Mouse (Mus musculus) CH12.LX (cell line): ENCODE results near the gene 3110001I22Rik. TPM values are rescaled to one million over a fixed set of nuclear protein-coding genes. Genes with fewer than 3 reads are reported as not detected.

ENCODE experiments used
- DNase-seq: peaks from one replicate; pipeline ENCODE4 v3.0.0-alpha.2; 2013; ENCODE audit errors: extremely low read depth
- H3K27ac ChIP-seq: 2 replicates; pipeline ENCODE4 v1.5.1; 2012; ENCODE audit warnings: low read depth, mild to moderate bottlenecking, control low read depth, moderate library complexity; ENCODE audit not compliant: insufficient read depth
- H3K27me3 ChIP-seq: replicated peaks from 2 replicates; pipeline ENCODE3; 2012; ENCODE audit warnings: inconsistent platforms
- H3K36me3 ChIP-seq, 2 experiments: replicated peaks in 1 of 2; 2 replicates each; pipeline versions ENCODE3 to v1.6.1; 2012; ENCODE audit warnings: inconsistent platforms in 1 of 2, low read length in 1 of 2, mild to moderate bottlenecking in 1 of 2, mixed read lengths in 1 of 2, moderate library complexity in 1 of 2; ENCODE audit not compliant: control insufficient read depth in 1 of 2, insufficient read depth in 1 of 2
- H3K4me1 ChIP-seq, 2 experiments: 2 replicates each; pipeline ENCODE4 v1.6.1; 2012; ENCODE audit warnings: inconsistent platforms in 1 of 2, moderate library complexity in 1 of 2; ENCODE audit not compliant: insufficient read depth in 2 of 2, control insufficient read depth in 1 of 2
- H3K4me2 ChIP-seq: 2 replicates; pipeline ENCODE4 v1.6.1; 2012; ENCODE audit warnings: low read depth, mild to moderate bottlenecking, control low read depth; ENCODE audit not compliant: poor library complexity, insufficient read depth, severe bottlenecking
- H3K4me3 ChIP-seq, 3 experiments: fragments of 150-350 bp in 1 of 3; sonication (generic) in 1 of 3; replicated peaks in 1 of 3; 2 replicates each; pipeline versions ENCODE3 to v1.5.1; 2011 to 2012; ENCODE audit warnings: low read depth in 2 of 3, low read length in 2 of 3, mild to moderate bottlenecking in 2 of 3, moderate library complexity in 2 of 3, control low read depth in 1 of 3, improper control_type of control experiment in 1 of 3, inconsistent platforms in 1 of 3, mixed read lengths in 1 of 3; ENCODE audit not compliant: poor library complexity in 1 of 3
- H3K79me2 ChIP-seq: replicated peaks from 2 replicates; pipeline ENCODE4 v1.6.1; 2012; ENCODE audit warnings: mild to moderate bottlenecking, moderate library complexity; ENCODE audit not compliant: control insufficient read depth, poor library complexity, insufficient read depth, severe bottlenecking; ENCODE audit errors: extremely low read depth
- H3K9ac ChIP-seq: 2 replicates; pipeline ENCODE4 v1.6.1; 2012; ENCODE audit warnings: low read depth, mild to moderate bottlenecking, control low read depth, moderate library complexity; ENCODE audit not compliant: insufficient read depth
- H3K9me3 ChIP-seq: replicated peaks from 2 replicates; pipeline ENCODE3; 2012; ENCODE audit warnings: low read length, inconsistent platforms, mixed read lengths
- BHLHE40 ChIP-seq: IDR thresholded peaks from 2 replicates; pipeline ENCODE4 v1.6.1; 2011; ENCODE audit warnings: mild to moderate bottlenecking, low read depth, low read length, improper control_type of control experiment
- CHD2 ChIP-seq: IDR thresholded peaks from 2 replicates; pipeline ENCODE4 v1.6.1; 2011; ENCODE audit warnings: low read length, improper control_type of control experiment
- ELF1 ChIP-seq: IDR thresholded peaks from 2 replicates; pipeline ENCODE4 v1.6.1; 2014; ENCODE audit warnings: low read depth, mild to moderate bottlenecking, inconsistent platforms, low read length, improper control_type of control experiment
- GABPA ChIP-seq: IDR thresholded peaks from 2 replicates; pipeline ENCODE4 v1.6.1; 2012; ENCODE audit warnings: low read depth, low read length, improper control_type of control experiment, inconsistent platforms; ENCODE audit not compliant: insufficient replicate concordance
- IRF4 ChIP-seq: IDR thresholded peaks from 2 replicates; pipeline ENCODE4 v1.6.1; 2014; ENCODE audit warnings: low read depth, mild to moderate bottlenecking, inconsistent platforms, low read length, improper control_type of control experiment
- KAT2A ChIP-seq: IDR thresholded peaks from 2 replicates; pipeline ENCODE4 v1.6.1; 2012; ENCODE audit warnings: low read length, improper control_type of control experiment, inconsistent platforms; ENCODE audit not compliant: insufficient replicate concordance
- MAZ ChIP-seq: IDR thresholded peaks from 2 replicates; pipeline ENCODE4 v1.6.1; 2012; ENCODE audit warnings: low read depth, mild to moderate bottlenecking, inconsistent platforms, low read length, improper control_type of control experiment, moderate library complexity
- MEF2A ChIP-seq: IDR thresholded peaks from 2 replicates; pipeline ENCODE4 v1.6.1; 2014; ENCODE audit warnings: low read depth, mild to moderate bottlenecking, inconsistent platforms, low read length, improper control_type of control experiment, borderline replicate concordance
- MXI1 ChIP-seq: IDR thresholded peaks from 2 replicates; pipeline ENCODE4 v1.6.1; 2011; ENCODE audit warnings: mild to moderate bottlenecking, low read depth, low read length, improper control_type of control experiment
- MYC ChIP-seq: IDR thresholded peaks from 2 replicates; pipeline ENCODE4 v1.6.1; 2011; ENCODE audit warnings: low read depth, mild to moderate bottlenecking, improper control_type of control experiment, low read length
- NELFE ChIP-seq: IDR thresholded peaks from 2 replicates; pipeline ENCODE4 v1.6.1; 2011; ENCODE audit warnings: low read depth, low read length, improper control_type of control experiment
- NRF1 ChIP-seq: IDR thresholded peaks from 2 replicates; pipeline ENCODE4 v1.6.1; 2014; ENCODE audit warnings: low read depth, mild to moderate bottlenecking, inconsistent platforms, low read length, improper control_type of control experiment, moderate library complexity
- POLR2AphosphoS2 ChIP-seq: IDR thresholded peaks from 2 replicates; pipeline ENCODE4 v1.6.1; 2011; ENCODE audit warnings: low read depth, low read length, improper control_type of control experiment
- RCOR1 ChIP-seq: conservative IDR thresholded peaks from 2 replicates; pipeline ENCODE4 v1.6.1; 2012; ENCODE audit warnings: low read depth, mild to moderate bottlenecking, inconsistent platforms, low read length, improper control_type of control experiment
- TBP ChIP-seq: conservative IDR thresholded peaks from 2 replicates; pipeline ENCODE4 v1.6.1; 2011; ENCODE audit warnings: low read depth, low read length, improper control_type of control experiment
- ZKSCAN1 ChIP-seq: IDR thresholded peaks from 2 replicates; pipeline ENCODE4 v1.6.1; 2012; ENCODE audit warnings: low read depth, inconsistent platforms, low read length, improper control_type of control experiment, borderline replicate concordance
- ZMIZ1 ChIP-seq: IDR thresholded peaks from 2 replicates; pipeline ENCODE4 v1.6.1; 2012; ENCODE audit warnings: low read depth, mild to moderate bottlenecking, inconsistent platforms, low read length, improper control_type of control experiment
- dilution Hi-C: fragments of 300-500 bp; cut with MboI; formaldehyde crosslinking; loops from 2 replicates; pipeline ENCODE4 v1.14.3; 2020; ENCODE audit warnings: low sequenced_read_pairs; ENCODE audit not compliant: extremely low pct_unique_long_range_greater_than_20kb, extremely low pct_ligation_motif_present
- in situ Hi-C: fragments of 300-500 bp; cut with MboI; formaldehyde crosslinking; loops from 3 replicates; pipeline ENCODE4 v1.14.3; 2019; ENCODE audit warnings: low sequenced_read_pairs, low pct_ligation_motif_present, low pct_unique_long_range_greater_than_20kb, mixed read lengths
- polyA plus RNA-seq: library from polyadenylated mRNA; unstranded; fragments of >175 nt; gene quantifications from 2 replicates; pipeline ENCODE4 v1.2.1, GENCODE M21; 2012; ENCODE audit warnings: low read depth; ENCODE audit not compliant: insufficient read length
- total RNA-seq, 2 experiments: library from RNA; depleted of rRNA; stranded (reverse); fragments of 300-350 nt in 1 of 2; fragments of >200 nt in 1 of 2; gene quantifications; 2 replicates each; pipeline ENCODE4 v1.2.3; 2012 to 2014

The 3110001I22Rik gene
- total and polyA plus RNA-seq, 3 experiments = 5.6 to 25.4 (median 10.8) TPM

DNA sequence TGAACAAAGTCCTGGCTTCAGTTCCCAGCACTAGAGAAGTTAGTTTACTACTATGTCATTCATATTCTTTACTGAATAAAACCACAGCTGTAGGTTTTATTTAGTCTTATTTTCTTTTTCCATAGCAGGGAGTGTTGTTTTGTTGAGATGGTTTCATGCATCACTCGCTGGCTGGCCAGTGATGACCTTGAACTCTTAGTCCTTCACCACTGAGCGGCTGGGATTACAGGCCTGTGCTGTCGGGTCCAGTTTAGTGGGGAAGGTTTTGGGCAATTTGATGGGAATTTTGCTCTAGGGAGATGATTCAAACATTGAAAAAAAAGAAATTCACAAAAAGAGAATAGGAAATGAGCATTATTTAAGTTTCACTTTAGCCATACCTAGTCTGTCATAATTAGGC lies 2.8 kb downstream of the 3110001I22Rik start:
- Histone ChIP-seq H3K27me3 (no peaks in the 10 kb centered on the region), H3K9ac (no peak overlapping the region), H3K9me3 (no peaks in the 10 kb centered on the region), H3K36me3 (peaks cover 24 to 48% of the 10 kb centered on the region in 2 experiments), H3K4me2 (no peak overlapping the region), H3K4me3 (no peak overlapping the region), H3K79me2 (peaks cover 45% of the 10 kb centered on the region), H3K27ac (no peak overlapping the region), H3K4me1 (peaks cover 0 to 31% of the 10 kb centered on the region in 2 experiments; a peak in 3 of 4 replicates)
- dilution Hi-C loops = no loop called here
- DNase-seq = no peak
- TF ChIP-seq RCOR1 (no peak), POLR2AphosphoS2 (no peak), MEF2A (no peak), MYC (no peak), ZMIZ1 (no peak), GABPA (no peak), KAT2A (no peak), CHD2 (no peak), NELFE (no peak), ELF1 (no peak), IRF4 (no peak), MXI1 (no peak)
- in situ Hi-C loops = no loop called here

DNA sequence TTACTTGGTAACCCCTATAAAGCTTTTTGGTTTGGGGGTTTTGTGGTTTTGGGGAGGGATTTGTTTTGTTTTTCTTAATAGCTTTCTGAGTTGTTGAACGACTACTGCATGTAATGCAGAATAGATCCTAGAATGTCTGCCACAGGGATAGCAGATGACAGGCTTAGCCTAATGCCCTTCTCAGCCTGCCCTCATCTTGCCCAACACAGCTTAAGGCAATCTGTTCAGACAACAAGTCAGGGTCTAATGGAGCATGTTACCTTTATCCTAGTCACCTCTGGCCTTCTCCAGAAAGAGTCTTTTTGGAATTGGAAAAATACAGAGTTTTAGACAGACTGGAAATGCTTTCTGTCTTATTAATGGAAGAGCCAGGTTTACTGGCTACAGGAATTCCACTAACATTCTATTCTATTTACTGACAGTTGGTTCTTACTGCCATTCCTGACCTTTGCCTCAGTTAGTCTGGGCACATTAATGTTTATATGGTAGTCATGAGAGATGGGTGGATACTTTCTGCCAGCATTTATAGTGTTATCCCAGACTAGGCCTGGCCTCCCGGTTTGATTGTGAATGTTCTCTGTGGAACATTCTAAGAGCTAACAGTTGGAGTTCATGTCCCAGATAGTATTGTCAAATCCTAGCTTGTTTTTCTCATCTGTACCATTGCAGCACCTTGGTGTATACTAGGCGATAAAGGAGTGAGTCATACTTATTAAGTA lies 7.0 kb downstream of the 3110001I22Rik start:
- in situ Hi-C loops = no loop called here
- Histone ChIP-seq H3K9me3 (no peaks in the 10 kb centered on the region), H3K36me3 (peaks cover 24 to 81% of the 10 kb centered on the region in 2 experiments), H3K4me3 (no peak overlapping the region), H3K27ac (no peak overlapping the region), H3K4me1 (peaks cover 0 to 26% of the 10 kb centered on the region in 2 experiments; a peak in 2 of 4 replicates), H3K9ac (no peak overlapping the region), H3K27me3 (no peaks in the 10 kb centered on the region), H3K79me2 (peaks cover 36% of the 10 kb centered on the region), H3K4me2 (no peak overlapping the region)
- TF ChIP-seq TBP (no peak), ZMIZ1 (no peak), NRF1 (no peak), MAZ (no peak), NELFE (no peak), BHLHE40 (no peak), ZKSCAN1 (no peak)
- dilution Hi-C loops = no loop called here
- no peak for DNase-seq
